Mouse (Mus musculus) urinary bladder, postnatal 36 days (tissue): Measurements from ENCODE around the gene Dse.

Source experiments
- DNase-seq, 2 experiments: peaks; one replicate each; pipeline ENCODE4 v3.0.0; 2022; ENCODE audit warnings: low spot score in 2 of 2, mixed read lengths in 1 of 2

The Dse gene

GRCm38 (mm10) chr10:34131356-34131755 is 76.2 kb downstream of the Dse start:
- no peak for DNase-seq

GRCm38 (mm10) chr10:34128391-34128790 is 79.1 kb downstream of the Dse start:
- peak in 1 of 2 experiments; percentile 41 for DNase-seq

DNA sequence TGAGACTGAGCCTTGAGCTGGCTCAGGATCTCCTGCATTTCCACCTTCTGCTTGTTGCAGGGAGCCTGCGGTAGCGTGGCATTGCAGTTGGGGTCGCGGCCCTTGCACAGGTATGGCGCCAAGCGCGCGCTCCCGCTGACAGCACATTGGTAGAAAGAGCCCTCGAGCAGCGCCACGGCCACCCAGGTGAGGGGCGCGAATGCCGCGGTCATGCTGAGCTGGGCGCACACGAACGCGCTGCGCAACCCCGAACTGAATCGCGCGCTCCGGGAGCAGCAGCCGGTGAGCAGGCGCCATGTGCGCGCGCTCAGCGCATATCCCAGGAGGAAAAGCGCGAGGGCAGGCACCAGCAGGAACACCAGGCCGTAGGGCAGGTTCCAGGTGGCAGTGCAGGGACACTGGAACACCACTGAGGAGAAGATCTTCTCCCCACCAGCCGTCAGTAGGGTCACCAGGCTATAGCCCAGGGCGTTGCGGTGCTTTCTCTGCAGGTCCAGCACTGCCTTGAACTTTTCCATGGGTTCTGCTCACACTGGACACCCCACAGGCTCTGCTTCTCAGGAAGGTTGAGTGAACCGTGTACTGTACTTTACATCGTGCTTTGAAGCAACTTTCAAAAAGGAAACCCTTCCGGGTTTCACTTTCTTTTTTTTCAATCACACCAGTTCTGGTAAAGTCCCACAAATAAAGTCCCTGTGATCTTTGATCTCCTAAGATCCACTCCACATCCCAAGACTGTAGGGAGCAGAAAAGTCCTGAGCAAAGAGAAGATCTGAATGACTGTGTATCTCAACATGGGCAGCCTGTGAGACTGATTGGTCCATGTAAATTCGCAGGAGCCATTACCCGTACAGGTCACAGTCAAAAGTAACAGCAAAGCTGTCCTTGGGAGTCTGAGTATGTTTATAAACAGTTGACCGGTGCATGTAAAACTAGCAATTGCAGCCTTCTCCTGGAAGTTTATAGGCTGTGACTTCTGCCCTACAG is 79.8 kb downstream of the Dse start, which contains the start of gene Calhm6:
TSS of gene Calhm6 (minus strand) at position 593 of the 987 bp plus-strand sequence.
- DNase-seq = peak; percentile 7 to 33

DNA sequence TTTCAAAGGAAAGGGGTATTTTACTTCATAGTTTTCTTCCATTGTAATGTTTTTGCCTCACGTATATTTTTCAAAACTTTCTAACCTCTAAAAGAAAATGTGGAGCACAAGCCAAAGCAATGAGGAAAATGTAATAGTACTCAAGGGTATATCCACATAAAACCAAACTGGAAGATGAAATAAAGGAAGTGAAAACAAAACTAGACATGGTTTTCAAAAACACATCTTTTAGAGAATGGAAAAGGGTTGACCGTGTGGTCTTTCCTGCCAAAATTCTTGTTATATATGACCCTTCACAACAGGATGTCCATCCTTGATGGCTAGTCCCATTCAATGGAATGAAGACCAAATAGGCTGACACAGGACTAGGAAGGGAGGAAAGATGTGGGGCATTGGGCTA is 89.1 kb downstream of the Dse start:
- no peak for DNase-seq

- no peak for DNase-seq
These were observed 89.7 kb downstream of the Dse start for GRCm38 (mm10) chr10:34117770-34118169.

- DNase-seq = no peak
These were observed 90.4 kb downstream of the Dse start for GRCm38 (mm10) chr10:34117131-34117530.

DNA sequence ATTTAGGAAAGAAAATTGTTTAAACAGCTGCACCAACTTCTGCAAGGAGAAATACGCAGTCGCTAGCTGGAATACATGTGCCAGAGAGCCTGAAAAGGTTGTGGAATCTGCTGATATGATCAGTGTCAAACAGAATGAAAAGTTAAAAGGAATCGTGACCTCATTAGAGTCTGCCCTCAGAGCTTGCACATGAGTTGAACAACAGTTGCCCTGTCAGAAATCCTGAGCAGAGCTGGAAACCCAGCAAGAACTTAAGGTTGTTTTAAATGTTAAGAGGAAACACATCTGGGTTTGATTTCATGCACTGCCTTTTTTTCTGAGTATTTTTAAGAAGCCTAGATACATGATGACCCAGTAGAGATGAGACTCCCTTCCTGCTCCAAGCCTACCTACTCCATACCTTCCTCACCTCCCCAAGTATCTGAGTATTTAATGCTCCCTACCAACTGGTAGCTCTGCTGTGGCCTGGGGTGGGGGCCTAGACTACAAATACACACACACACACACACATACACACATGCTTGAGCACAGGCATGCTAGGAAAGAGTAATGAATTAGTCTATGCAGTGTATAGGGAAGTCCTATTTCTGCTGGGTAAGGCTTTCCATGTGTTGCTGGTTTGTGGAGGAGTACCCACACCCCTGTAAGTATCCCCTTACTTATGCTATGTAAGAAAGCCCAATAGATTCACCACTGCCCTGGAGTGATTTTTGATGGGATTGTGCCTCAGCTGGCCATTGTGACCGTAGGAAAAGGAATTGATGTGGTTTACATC is 95.4 kb downstream of the Dse start:
- DNase-seq = no peak

DNA sequence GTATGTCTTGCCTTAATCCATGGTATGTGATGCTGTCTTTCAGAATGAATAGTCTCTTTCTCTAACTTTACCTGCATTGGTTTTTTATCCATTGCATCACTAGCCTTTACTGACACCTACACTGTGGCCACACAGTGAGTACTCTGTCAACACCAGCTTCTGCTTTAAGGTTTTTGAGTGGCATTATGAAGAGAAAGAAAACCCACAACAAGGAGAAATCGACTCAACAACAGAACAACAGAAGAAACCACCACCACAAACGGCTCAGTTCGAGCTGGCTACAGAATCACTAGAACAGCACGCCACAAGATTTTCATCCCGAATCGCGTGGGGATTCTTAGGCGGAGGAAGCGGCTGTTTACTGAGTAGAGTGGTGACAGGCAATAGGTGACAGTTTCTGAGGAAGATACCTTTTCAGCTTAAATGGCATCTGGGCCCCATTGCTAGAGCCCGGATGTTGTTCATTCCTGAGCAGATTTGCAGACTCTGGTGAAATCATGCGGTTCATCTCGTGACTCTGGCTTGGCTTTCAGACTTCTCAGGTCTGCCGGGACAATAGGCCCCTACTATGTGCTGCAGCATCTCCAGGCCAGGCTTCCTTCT is 96.6 kb downstream of the Dse start:
- DNase-seq = no peak
